Mouse (Mus musculus) liver, adult 2 months (tissue): ENCODE results near the gene Olfr944. TPM values are rescaled to one million over a fixed set of nuclear protein-coding genes. Genes with fewer than 3 reads are reported as not detected.

Experiments used
- DNase-seq: peaks from one replicate; pipeline ENCODE4 v3.0.0-alpha.2; 2011; ENCODE audit warnings: low read depth, low spot score; ENCODE audit errors: extremely low read depth
- H3K27ac ChIP-seq: fragments of 200-500 bp; replicated peaks from 2 replicates; pipeline ENCODE4 v1.5.1; 2012; ENCODE audit warnings: low read depth, mild to moderate bottlenecking, control low read depth, inconsistent platforms, low read length; ENCODE audit not compliant: insufficient read depth
- H3K27me3 ChIP-seq: fragments of 200-500 bp; 2 replicates; pipeline ENCODE4 v1.6.1; 2012; ENCODE audit warnings: mild to moderate bottlenecking, moderate library complexity, low read length, inconsistent platforms; ENCODE audit not compliant: control insufficient read depth, insufficient read depth
- H3K36me3 ChIP-seq: fragments of 200-500 bp; 2 replicates; pipeline ENCODE4 v1.6.1; 2012; ENCODE audit warnings: low read length, inconsistent platforms; ENCODE audit not compliant: control insufficient read depth, insufficient read depth
- H3K4me1 ChIP-seq: fragments of 200-500 bp; 2 replicates; pipeline ENCODE4 v1.6.1; 2011; ENCODE audit warnings: low read length; ENCODE audit not compliant: control insufficient read depth, insufficient read depth
- H3K4me3 ChIP-seq: fragments of 200-500 bp; 2 replicates; pipeline ENCODE4 v1.5.1; 2011; ENCODE audit warnings: low read depth, mild to moderate bottlenecking, control low read depth, low read length, moderate library complexity; ENCODE audit not compliant: insufficient read depth
- H3K79me2 ChIP-seq: fragments of 200-500 bp; 2 replicates; pipeline ENCODE4 v1.6.1; 2012; ENCODE audit warnings: inconsistent platforms, mild to moderate bottlenecking, low read length, moderate library complexity; ENCODE audit not compliant: control insufficient read depth, insufficient read depth
- H3K9ac ChIP-seq: fragments of 200-500 bp; 2 replicates; pipeline ENCODE4 v1.6.1; 2012; ENCODE audit warnings: low read depth, mild to moderate bottlenecking, control low read depth, inconsistent platforms, low read length
- CTCF ChIP-seq: fragments of 200-500 bp; IDR thresholded peaks from 2 replicates; pipeline ENCODE4 v1.5.1; 2011; ENCODE audit warnings: low read depth, low read length, control low read depth
- POLR2A ChIP-seq: fragments of 200-500 bp; IDR thresholded peaks from 2 replicates; pipeline ENCODE4 v1.6.1; 2011; ENCODE audit warnings: low read length, control low read depth; ENCODE audit not compliant: insufficient read depth; ENCODE audit errors: extremely low read depth
- WGBS: fragments of 180-500 bp; shearing (Covaris S2); methylation state at CpG from one replicate; pipeline ENCODE4 v1.1.7; 2018; 5-methylcytosine and 5-hydroxymethylcytosine counted together
- polyA plus RNA-seq: library from polyadenylated mRNA; depleted of rRNA; stranded (reverse); fragments of >200 nt; gene quantifications from 2 replicates; pipeline ENCODE4 v1.2.3, GENCODE M21; 2012; rRNA removed
- total RNA-seq: library from RNA; depleted of rRNA; stranded (reverse); fragments of >200 nt; gene quantifications from 2 replicates; pipeline ENCODE4 v1.2.3, GENCODE M21; 2014; rRNA removed

Gene Olfr944
- total RNA-seq: not detected in 2 replicates
- not detected in 2 replicates for polyA plus RNA-seq

DNA sequence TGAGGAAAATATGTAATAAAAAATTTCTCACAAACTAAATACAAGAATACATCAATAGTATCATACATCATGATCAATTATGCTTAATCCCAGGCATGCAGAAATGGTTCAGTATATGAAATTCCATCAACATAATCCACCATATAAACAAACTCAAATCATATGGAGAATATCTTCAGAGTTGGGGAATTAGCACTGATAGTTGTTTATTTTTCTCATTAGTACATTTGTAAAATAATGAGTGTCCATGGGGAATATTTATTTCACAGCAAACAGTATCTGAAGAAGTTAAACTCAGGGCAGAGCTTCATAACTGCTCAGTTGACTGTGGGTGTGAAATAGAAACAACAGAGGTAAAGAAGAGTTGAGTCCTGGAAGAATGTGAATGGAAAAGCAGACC is at the start of gene Olfr944:
Olfr944 (plus strand) TSS at position 301 of the 400 bp plus-strand sequence.
- no peak for TF ChIP-seq CTCF
- no peak for TF ChIP-seq POLR2A
- Histone ChIP-seq H3K4me1 (no peaks in the 10 kb centered on the region), H3K79me2 (no peaks in the 10 kb centered on the region), H3K27ac (no peak within 1 kb of the TSS), H3K27me3 (no peaks in the 10 kb centered on the region), H3K9ac (no peak within 1 kb of the TSS), H3K36me3 (no peaks in the 10 kb centered on the region), H3K4me3 (no peak within 1 kb of the TSS)
- DNase-seq: no peak

GRCm38 (mm10) chr9:39152401-39152800 is 49.3 kb upstream of the Olfr944 start:
- no peaks in the 10 kb centered on the region for H3K79me2 ChIP-seq
- H3K9ac ChIP-seq: no peak overlapping the region
- no peak overlapping the region for H3K4me3 ChIP-seq
- no peak for DNase-seq
- no peak overlapping the region for H3K27ac ChIP-seq
- no peak for TF ChIP-seq POLR2A
- no peaks in the 10 kb centered on the region for H3K36me3 ChIP-seq
- no peaks in the 10 kb centered on the region for H3K27me3 ChIP-seq
- no peaks in the 10 kb centered on the region for H3K4me1 ChIP-seq
- WGBS: 44% methylated on average over 1 of the region's 1 CpGs

GRCm38 (mm10) chr9:39166004-39166403 is 35.7 kb upstream of the Olfr944 start, which contains the start of gene Olfr943:
Gene Olfr943, plus strand, starts transcription at chr9:39166304.
- Histone ChIP-seq H3K79me2 (no peaks in the 10 kb centered on the region), H3K27ac (no peak within 1 kb of the TSS), H3K4me3 (no peak within 1 kb of the TSS), H3K4me1 (no peaks in the 10 kb centered on the region), H3K27me3 (no peaks in the 10 kb centered on the region), H3K36me3 (no peaks in the 10 kb centered on the region), H3K9ac (no peak within 1 kb of the TSS)
- DNase-seq: no peak
- TF ChIP-seq POLR2A: no peak
- no peak for TF ChIP-seq CTCF
- whole genome bisulfite sequencing: 91% methylated on average over 5 of the region's 5 CpGs

DNA sequence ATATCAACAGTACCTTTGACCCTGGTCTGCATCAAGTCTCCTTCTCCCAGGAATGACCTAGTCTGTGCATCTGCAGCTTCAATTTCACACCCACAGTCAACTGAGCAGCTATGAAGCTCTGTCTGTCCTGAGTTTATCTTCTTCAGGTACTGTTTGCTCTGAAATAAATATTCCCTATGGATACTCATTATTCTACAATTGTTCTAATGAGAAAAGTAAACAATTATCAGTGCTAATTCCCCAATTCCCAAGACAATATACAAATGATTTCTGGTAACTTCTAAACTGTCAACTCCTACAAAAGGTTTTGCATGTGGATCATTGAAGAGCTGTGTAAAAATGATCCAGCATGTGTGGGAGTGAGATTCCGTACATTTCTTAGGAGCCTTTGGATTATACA is 48.2 kb downstream of the Olfr944 start, which contains the start of gene Olfr1537:
Olfr1537 (minus strand) TSS at position 101 of the 400 bp plus-strand sequence.
- no peak within 1 kb of the TSS for H3K27ac ChIP-seq
- H3K9ac ChIP-seq: no peak within 1 kb of the TSS
- no peaks in the 10 kb centered on the region for H3K4me1 ChIP-seq
- H3K4me3 ChIP-seq: no peak within 1 kb of the TSS
- WGBS: 79% methylated on average over 1 of the region's 1 CpGs
- no peak for DNase-seq
- H3K36me3 ChIP-seq: no peaks in the 10 kb centered on the region
- no peaks in the 10 kb centered on the region for H3K79me2 ChIP-seq
- H3K27me3 ChIP-seq: no peaks in the 10 kb centered on the region
- TF ChIP-seq POLR2A (no peak), CTCF (no peak)

Other genes starting within 250 kb of the Olfr944 start
- gene Olfr933, start 229.6 kb upstream of the Olfr944 start, total RNA-seq: not detected in 2 replicates
- gene Olfr933, start 229.6 kb upstream of the Olfr944 start, polyA plus RNA-seq: not detected in 2 replicates
- gene Olfr934, start 213.6 kb upstream of the Olfr944 start, total RNA-seq: not detected in 2 replicates
- gene Olfr934, start 213.6 kb upstream of the Olfr944 start, polyA plus RNA-seq: not detected in 2 replicates
- not detected in 2 replicates for gene Olfr935, start 202.2 kb upstream of the Olfr944 start, total RNA-seq
- gene Olfr935, start 202.2 kb upstream of the Olfr944 start, polyA plus RNA-seq: not detected in 2 replicates
- not detected in 2 replicates for gene Olfr146, start 178.5 kb upstream of the Olfr944 start, total RNA-seq
- gene Olfr146, start 178.5 kb upstream of the Olfr944 start, polyA plus RNA-seq: not detected in 2 replicates
- not detected in 2 replicates for gene Olfr937, start 137.0 kb upstream of the Olfr944 start, total RNA-seq
- gene Olfr937, start 137.0 kb upstream of the Olfr944 start, polyA plus RNA-seq: not detected in 2 replicates
- gene Olfr938, start 123.0 kb upstream of the Olfr944 start, total RNA-seq: not detected in 2 replicates
- gene Olfr938, start 123.0 kb upstream of the Olfr944 start, polyA plus RNA-seq: not detected in 2 replicates
- not detected in 2 replicates for gene Olfr27, start 73.8 kb upstream of the Olfr944 start, total RNA-seq
- not detected in 2 replicates for gene Olfr27, start 73.8 kb upstream of the Olfr944 start, polyA plus RNA-seq
- gene Olfr943, start 35.6 kb upstream of the Olfr944 start, total RNA-seq: not detected in 2 replicates
- gene Olfr943, start 35.6 kb upstream of the Olfr944 start, polyA plus RNA-seq: not detected in 2 replicates
- not detected in 2 replicates for gene Olfr1537, start 48.1 kb downstream of the Olfr944 start, total RNA-seq
- not detected in 2 replicates for gene Olfr1537, start 48.1 kb downstream of the Olfr944 start, polyA plus RNA-seq
- gene Olfr945, start 74.9 kb downstream of the Olfr944 start, total RNA-seq: not detected in 2 replicates
- gene Olfr945, start 74.9 kb downstream of the Olfr944 start, polyA plus RNA-seq: not detected in 2 replicates
- gene Olfr948, start 124.1 kb downstream of the Olfr944 start, total RNA-seq: not detected in 2 replicates
- gene Olfr948, start 124.1 kb downstream of the Olfr944 start, polyA plus RNA-seq: not detected in 2 replicates
- gene Olfr951, start 185.5 kb downstream of the Olfr944 start, total RNA-seq: not detected in 2 replicates
- not detected in 2 replicates for gene Olfr951, start 185.5 kb downstream of the Olfr944 start, polyA plus RNA-seq
- not detected in 2 replicates for gene Olfr952, start 225.2 kb downstream of the Olfr944 start, total RNA-seq
- not detected in 2 replicates for gene Olfr952, start 225.2 kb downstream of the Olfr944 start, polyA plus RNA-seq